Mouse (Mus musculus) limb, embryonic 10.5 days (tissue): ENCODE data around the gene Hsp90aa1. TPM values are rescaled to one million over a fixed set of nuclear protein-coding genes. Genes with fewer than 3 reads are reported as not detected.
"Not testable (repeated sequence)": the region's sequence is repeated elsewhere in the genome, so short reads cannot be mapped to it uniquely, and the experiment has no call there.

ENCODE experiments used
- DNase-seq: peaks from one replicate; pipeline ENCODE4 v3.0.0-alpha.2; 2017; ENCODE audit warnings: low spot score
- H3K27ac ChIP-seq: fragments of 300-500 bp; sonication (generic); 2 replicates; pipeline ENCODE4 v1.5.1; 2016; ENCODE audit warnings: mild to moderate bottlenecking
- H3K27me3 ChIP-seq: fragments of 300-500 bp; sonication (generic); 2 replicates; pipeline ENCODE4 v1.6.1; 2016; ENCODE audit warnings: low read depth, mild to moderate bottlenecking; ENCODE audit not compliant: poor library complexity, severe bottlenecking
- H3K36me3 ChIP-seq: fragments of 300-500 bp; sonication (generic); 2 replicates; pipeline ENCODE4 v1.6.1; 2016; ENCODE audit warnings: mild to moderate bottlenecking, moderate library complexity
- H3K4me1 ChIP-seq: fragments of 300-500 bp; sonication (generic); 2 replicates; pipeline ENCODE4 v1.6.1; 2016
- H3K4me3 ChIP-seq: fragments of 300-500 bp; sonication (generic); 2 replicates; pipeline ENCODE4 v1.5.1; 2016; ENCODE audit warnings: mild to moderate bottlenecking, moderate library complexity
- H3K9me3 ChIP-seq: fragments of 300-500 bp; sonication (generic); replicated peaks from 2 replicates; pipeline ENCODE4 v1.6.1; 2016; ENCODE audit warnings: mild to moderate bottlenecking
- WGBS: fragments of 180-500 bp; shearing (Covaris S2); methylation state at CpG from one replicate; pipeline ENCODE4 v1.1.7; 2016; 5-methylcytosine and 5-hydroxymethylcytosine counted together
- polyA plus RNA-seq: library from polyadenylated mRNA; unstranded; fragments of >200 nt; fragmentation: Nextera tagmentation; extraction: Ambion mirVana; gene quantifications from 2 replicates; pipeline ENCODE4 v1.2.1, GENCODE M21; 2016

Hsp90aa1 gene
- polyA plus RNA-seq, 1 experiment from 2014 or later, result 1,005 TPM

- Histone ChIP-seq H3K4me1 (peaks cover 38% of the 10 kb centered on the region), H3K27me3 (no peaks in the 10 kb centered on the region), H3K9me3 (no peaks in the 10 kb centered on the region), H3K27ac (peak overlapping the region; percentile 99), H3K36me3 (peaks cover 35% of the 10 kb centered on the region), H3K4me3 (peak overlapping the region; percentile 99)
- peak; percentile 100 for DNase-seq
- under 1% methylated on average over 89 of the region's 89 CpGs for WGBS
These were observed 6.2 kb downstream of the Hsp90aa1 start for GRCm38 (mm10) chr12:110696173-110696974.

- peak; percentile 69 for DNase-seq
- Histone ChIP-seq H3K4me1 (peaks cover 32% of the 10 kb centered on the region), H3K27ac (peak overlapping the region; percentile 99), H3K36me3 (peaks cover 37% of the 10 kb centered on the region), H3K9me3 (no peaks in the 10 kb centered on the region), H3K4me3 (peak overlapping the region; percentile 99), H3K27me3 (no peaks in the 10 kb centered on the region)
- WGBS, result under 1% methylated on average over 53 of the region's 55 CpGs
These were observed 6.8 kb downstream of the Hsp90aa1 start for GRCm38 (mm10) chr12:110695676-110696171.

- H3K9me3 ChIP-seq, H3K27ac ChIP-seq, H3K27me3 ChIP-seq, H3K4me3 ChIP-seq, DNase-seq: not testable (repeated sequence)
- 89% methylated on average over 5 of the region's 5 CpGs for whole genome bisulfite sequencing
- Histone ChIP-seq H3K36me3 (peaks cover 60% of the 10 kb centered on the region), H3K4me1 (peaks cover 21% of the 10 kb centered on the region)
These were observed 9.2 kb downstream of the Hsp90aa1 start for GRCm38 (mm10) chr12:110693378-110693777.

- DNase-seq, result no peak
- WGBS, result 89% methylated on average over 6 of the region's 6 CpGs
- Histone ChIP-seq H3K36me3 (peaks cover 87% of the 10 kb centered on the region), H3K27ac (no peak overlapping the region), H3K4me1 (peaks cover 7% of the 10 kb centered on the region), H3K9me3 (no peaks in the 10 kb centered on the region), H3K4me3 (no peak overlapping the region), H3K27me3 (no peaks in the 10 kb centered on the region)
These were observed 12.4 kb downstream of the Hsp90aa1 start for GRCm38 (mm10) chr12:110689919-110690643.

- H3K36me3 ChIP-seq, result peaks cover 76% of the 10 kb centered on the region
- not testable (repeated sequence) for DNase-seq, H3K4me3 ChIP-seq, H3K27ac ChIP-seq, H3K9me3 ChIP-seq, H3K4me1 ChIP-seq, H3K27me3 ChIP-seq
- 95% methylated on average over 3 of the region's 3 CpGs for WGBS
These were observed 13.6 kb downstream of the Hsp90aa1 start for GRCm38 (mm10) chr12:110688921-110689320.

GRCm38 (mm10) chr12:110687894-110688734 is 14.4 kb downstream of the Hsp90aa1 start:
- DNase-seq, result no peak
- Histone ChIP-seq H3K27me3 (no peaks in the 10 kb centered on the region), H3K27ac (no peak overlapping the region), H3K4me1 (no peaks in the 10 kb centered on the region), H3K9me3 (no peaks in the 10 kb centered on the region), H3K4me3 (no peak overlapping the region), H3K36me3 (peaks cover 69% of the 10 kb centered on the region)
- 88% methylated on average over 12 of the region's 12 CpGs for WGBS

GRCm38 (mm10) chr12:110683580-110683979 is 18.9 kb downstream of the Hsp90aa1 start:
- H3K4me3 ChIP-seq, result no peak overlapping the region
- H3K9me3 ChIP-seq, result no peaks in the 10 kb centered on the region
- DNase-seq, result no peak
- WGBS, result no CpG with 5 or more reads among the region's 1 CpGs
- peaks cover 4% of the 10 kb centered on the region; the same call in 1 of the 2 replicates for H3K4me1 ChIP-seq
- peaks cover 30% of the 10 kb centered on the region for H3K36me3 ChIP-seq
- H3K27me3 ChIP-seq, result no peaks in the 10 kb centered on the region
- H3K27ac ChIP-seq, result no peak overlapping the region

- H3K4me3 ChIP-seq, result no peak within 1 kb of the TSS
- DNase-seq, result no peak
- no peak within 1 kb of the TSS for H3K27ac ChIP-seq
- no peaks in the 10 kb centered on the region for H3K9me3 ChIP-seq
- H3K27me3 ChIP-seq, result no peaks in the 10 kb centered on the region
- peaks cover 6% of the 10 kb centered on the region; the same call in 1 of the 2 replicates for H3K4me1 ChIP-seq
- H3K36me3 ChIP-seq, result peaks cover 22% of the 10 kb centered on the region
- WGBS, result 83% methylated on average over 9 of the region's 9 CpGs
These were observed 19.8 kb downstream of the Hsp90aa1 start, which contains the start of gene 1700001K19Rik for GRCm38 (mm10) chr12:110682561-110683299. TSS of gene 1700001K19Rik (minus strand) at chr12:110682619.

- DNase-seq, result no peak
- 67% methylated on average over 3 of the region's 3 CpGs for WGBS
- H3K9me3 ChIP-seq, result no peaks in the 10 kb centered on the region
- H3K4me3 ChIP-seq, result no peak overlapping the region
- no peaks in the 10 kb centered on the region for H3K27me3 ChIP-seq
- peaks cover 6% of the 10 kb centered on the region; the same call in 1 of the 2 replicates for H3K4me1 ChIP-seq
- no peak overlapping the region for H3K27ac ChIP-seq
- H3K36me3 ChIP-seq, result peaks cover 13% of the 10 kb centered on the region
These were observed 20.6 kb downstream of the Hsp90aa1 start for GRCm38 (mm10) chr12:110681878-110682277.

GRCm38 (mm10) chr12:110681191-110681590 is 21.3 kb downstream of the Hsp90aa1 start:
- peaks cover 6% of the 10 kb centered on the region; the same call in 1 of the 2 replicates for H3K4me1 ChIP-seq
- DNase-seq, result no peak
- H3K36me3 ChIP-seq, result peaks cover 6% of the 10 kb centered on the region
- no peak overlapping the region for H3K27ac ChIP-seq
- H3K9me3 ChIP-seq, result no peaks in the 10 kb centered on the region
- no peaks in the 10 kb centered on the region for H3K27me3 ChIP-seq
- 66% methylated on average over 7 of the region's 7 CpGs for WGBS
- H3K4me3 ChIP-seq, result no peak overlapping the region

- no peak for DNase-seq
- 55% methylated on average over 5 of the region's 5 CpGs for WGBS
- peaks cover 3% of the 10 kb centered on the region; the same call in 1 of the 2 replicates for H3K4me1 ChIP-seq
These were observed 28.3 kb downstream of the Hsp90aa1 start for GRCm38 (mm10) chr12:110674243-110674642.

More at GRCm38 (mm10) chr12:110674243-110674642, 28.3 kb downstream of the Hsp90aa1 start:
- Histone ChIP-seq H3K27ac (no peak overlapping the region), H3K27me3 (no peaks in the 10 kb centered on the region), H3K36me3 (peaks cover 17% of the 10 kb centered on the region), H3K9me3 (no peaks in the 10 kb centered on the region), H3K4me3 (no peak overlapping the region)
